Mouse (Mus musculus): Measurements from ENCODE around the gene Agbl4.

DNA sequence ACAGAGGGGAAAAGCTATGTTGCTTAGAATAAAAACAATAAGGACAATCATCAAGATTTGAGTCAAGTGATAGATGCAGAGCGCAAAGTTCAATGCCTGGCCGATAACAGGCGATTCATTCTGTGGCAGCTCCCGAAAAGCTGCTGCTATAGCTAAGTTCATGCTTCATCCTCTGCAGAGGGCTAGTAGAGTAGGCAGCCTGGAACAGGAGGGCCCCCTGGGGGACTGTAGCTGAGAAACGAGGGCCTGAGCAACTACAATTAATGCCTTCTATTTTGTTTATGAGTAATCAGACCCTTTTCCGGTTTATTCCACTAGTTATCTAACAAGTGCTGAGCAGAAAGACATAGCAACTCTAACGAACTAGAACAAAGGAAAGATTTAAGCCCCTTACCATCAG, 909.7 kb downstream of the Agbl4 start:
- TF ChIP-seq POLR2A (IDR thresholded peaks at IDR 0.05; ENCODE audit: borderline replicate concordance, extremely low read depth, insufficient read depth, insufficient read length, poor library complexity, severe bottlenecking) (no peak), CTCF (IDR thresholded peaks at IDR 0.05; ENCODE audit: borderline replicate concordance, extremely low read depth, insufficient read depth, insufficient read length) (no peak; the same call in 1 of the 2 replicates)
